Mouse (Mus musculus) right cerebral cortex, postnatal 10 days (tissue): ENCODE data around the gene 3110009E18Rik.

Experiments
- DNase-seq, 2 experiments: peaks; one replicate each; pipeline ENCODE4 v3.0.0; 2021; ENCODE audit warnings: low spot score in 2 of 2

Gene 3110009E18Rik

DNA sequence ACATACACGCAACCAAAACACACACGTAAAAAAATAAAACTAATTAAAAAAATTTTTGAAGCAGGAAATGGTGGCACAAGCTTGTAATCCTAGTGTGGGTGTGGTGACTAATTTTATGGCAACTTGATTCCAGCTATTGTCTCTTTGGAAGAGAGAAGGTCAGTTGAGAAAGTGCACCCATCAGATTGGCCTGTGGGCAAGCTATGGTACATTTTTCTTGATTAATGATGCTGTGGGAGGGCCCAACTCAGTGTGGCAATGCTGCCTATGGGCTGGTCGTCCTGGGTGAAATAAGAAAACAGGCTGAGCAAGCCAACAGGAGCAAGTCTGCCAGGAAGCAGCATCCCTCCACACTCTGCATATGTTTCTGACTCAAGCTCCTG is 19.8 kb upstream of the 3110009E18Rik start:
- no peak for DNase-seq

DNA sequence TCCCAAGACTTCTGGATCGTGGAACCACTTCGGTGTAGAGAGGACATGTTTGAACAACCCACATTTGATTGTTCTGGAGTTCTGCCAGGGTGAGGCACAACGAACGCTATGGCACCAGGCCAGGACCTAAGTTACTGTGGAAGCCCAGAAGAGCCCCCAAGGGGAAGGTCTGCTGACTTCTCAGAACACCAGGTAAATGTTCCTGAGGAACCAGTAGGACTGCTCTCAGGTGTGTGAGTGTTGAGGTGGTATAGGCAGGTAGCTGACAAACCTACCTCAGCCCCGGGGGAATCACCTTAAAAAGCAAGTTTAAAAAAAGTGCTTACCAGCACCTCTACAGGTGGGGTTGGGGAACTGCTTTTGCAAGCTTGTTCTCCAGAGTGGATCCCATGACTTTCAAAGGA is 15.4 kb upstream of the 3110009E18Rik start:
- no peak for DNase-seq

DNA sequence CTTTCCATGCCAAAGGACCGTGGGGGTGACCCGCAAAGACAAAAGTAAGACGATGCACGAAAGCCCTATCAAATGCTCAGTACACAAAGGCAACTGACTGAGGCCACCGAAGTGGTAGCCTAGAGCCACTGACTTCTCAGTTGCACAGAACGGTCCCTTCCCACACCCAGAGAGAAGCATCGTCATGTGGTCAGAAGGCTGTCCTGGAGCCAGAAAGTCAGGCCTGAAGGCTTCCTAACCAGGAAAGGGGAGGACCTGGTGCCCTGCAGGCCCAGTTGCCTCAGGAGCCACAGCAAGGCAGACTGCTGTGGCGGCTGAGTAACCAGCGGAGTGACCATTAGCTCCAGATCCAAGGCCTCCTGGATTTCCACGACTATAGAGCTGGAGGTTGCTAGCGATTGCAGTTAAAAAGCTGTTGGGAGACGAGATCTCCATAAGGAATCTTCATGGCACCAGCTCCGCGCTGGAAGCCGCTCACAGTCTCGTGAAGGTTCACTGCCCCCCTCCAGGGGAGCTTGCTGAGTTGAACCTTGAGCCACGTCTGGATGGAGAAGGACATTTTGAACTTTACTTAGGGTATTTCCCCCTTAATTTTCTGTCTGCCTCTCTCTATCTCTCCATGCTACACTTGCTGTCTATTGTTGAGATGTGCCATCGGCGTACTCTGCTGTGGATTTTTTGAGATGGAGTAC is 11.1 kb upstream of the 3110009E18Rik start:
- no peak for DNase-seq

DNA sequence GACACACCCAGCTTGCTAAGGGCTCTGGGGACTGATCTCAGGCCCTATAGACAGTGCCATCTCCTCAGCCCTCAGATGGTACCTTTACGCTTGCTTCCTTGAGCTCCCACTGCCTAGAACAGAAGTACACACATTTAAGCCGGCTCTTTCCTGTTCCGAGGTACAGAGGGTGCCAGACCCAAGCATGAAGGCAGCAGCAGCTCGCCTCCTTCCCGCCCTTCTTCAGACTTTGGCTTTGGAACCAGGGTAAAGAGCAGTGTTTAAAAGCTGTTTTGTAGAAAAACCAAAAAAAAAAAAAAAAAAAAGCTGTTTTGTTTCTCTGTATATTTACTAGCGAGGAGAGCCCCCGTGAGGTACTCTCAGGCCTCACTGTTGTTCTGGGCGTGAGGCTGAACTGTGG is 9.2 kb upstream of the 3110009E18Rik start:
- DNase-seq, result no peak

DNA sequence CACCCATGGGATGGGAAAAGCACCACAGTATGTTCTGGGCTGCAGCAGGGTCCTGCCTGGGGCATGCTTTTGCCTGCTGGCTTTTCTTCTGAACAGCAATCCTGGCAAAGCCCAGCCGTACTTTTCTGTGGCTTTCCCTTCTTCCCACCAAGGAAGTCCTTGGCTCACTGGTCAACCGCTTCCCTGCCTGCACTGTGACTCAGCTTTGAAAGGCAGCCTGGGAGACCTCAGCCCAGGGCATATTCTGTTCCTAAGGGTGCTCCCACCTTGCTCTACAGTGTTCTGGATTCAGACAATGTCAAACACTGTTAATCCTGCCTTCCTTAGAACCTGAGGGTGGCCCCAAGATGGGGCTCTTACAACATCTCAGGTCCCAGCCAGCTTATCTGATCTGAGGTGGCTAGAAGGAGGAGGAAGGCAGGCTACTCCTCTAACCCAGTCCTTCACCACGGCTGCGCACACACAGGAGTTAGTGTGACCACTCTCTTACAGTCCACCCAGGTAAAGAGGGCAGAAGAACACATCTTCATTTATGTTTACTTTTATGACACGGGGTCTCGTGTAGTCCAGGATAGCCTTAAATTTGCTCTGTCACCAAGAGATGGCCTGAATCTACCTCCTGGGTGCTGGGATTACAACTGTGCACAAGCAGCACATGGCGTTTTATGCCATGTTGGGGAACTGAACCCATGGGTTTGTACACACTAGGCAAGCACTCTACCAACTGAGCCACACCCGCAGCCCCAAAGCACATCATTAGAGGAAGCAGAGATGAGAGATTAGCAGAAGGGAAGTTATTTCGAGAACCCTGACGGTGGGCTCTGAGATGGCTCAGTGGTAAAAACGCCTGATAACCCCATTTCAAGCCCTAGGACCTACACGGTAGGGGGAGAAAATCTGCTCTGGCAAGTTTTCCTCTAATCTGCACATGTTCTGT is 8.5 kb upstream of the 3110009E18Rik start:
- no peak for DNase-seq

DNA sequence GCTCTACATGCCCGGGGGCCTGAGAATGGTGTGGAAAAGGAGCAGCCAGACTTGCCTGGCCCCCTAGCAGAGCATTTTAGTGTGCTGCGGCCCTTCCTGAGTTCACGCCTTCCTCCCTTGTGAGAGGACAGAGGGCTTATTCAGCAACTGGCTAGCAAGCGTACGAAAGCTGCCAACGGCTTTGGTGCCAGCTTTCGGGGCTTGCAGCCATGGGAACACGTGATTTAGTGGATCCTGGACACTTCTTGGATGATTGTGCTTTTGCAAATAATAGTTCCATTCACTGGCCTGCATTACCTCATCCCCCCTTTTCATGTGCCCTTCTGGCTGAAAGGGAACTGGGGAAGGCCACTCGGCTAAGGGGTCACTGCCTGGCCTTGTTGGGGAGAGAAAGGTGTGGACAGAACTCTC is 5.3 kb upstream of the 3110009E18Rik start:
- peak; percentile 92 to 93 for DNase-seq

DNA sequence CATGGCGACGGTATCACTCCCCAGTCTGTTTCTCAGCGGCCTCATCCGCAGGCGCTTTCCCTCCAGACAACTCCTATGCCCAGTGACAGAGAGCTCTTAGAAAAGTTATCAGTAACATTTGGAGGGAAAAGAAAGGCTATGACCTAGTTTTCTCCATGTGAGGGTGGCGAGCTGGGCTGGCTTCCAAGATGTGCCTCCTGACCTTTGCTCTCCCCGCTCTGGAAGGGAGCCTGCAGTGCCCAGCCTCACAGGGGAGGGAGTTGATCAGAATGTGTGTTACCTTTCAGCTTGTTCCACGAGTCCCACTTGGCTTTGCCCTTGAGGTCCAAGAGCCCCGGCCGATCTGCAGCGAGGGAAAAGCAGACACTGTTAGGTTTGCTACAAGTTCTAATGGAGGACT is 4.9 kb upstream of the 3110009E18Rik start:
- peak; percentile 39 to 49 for DNase-seq

DNA sequence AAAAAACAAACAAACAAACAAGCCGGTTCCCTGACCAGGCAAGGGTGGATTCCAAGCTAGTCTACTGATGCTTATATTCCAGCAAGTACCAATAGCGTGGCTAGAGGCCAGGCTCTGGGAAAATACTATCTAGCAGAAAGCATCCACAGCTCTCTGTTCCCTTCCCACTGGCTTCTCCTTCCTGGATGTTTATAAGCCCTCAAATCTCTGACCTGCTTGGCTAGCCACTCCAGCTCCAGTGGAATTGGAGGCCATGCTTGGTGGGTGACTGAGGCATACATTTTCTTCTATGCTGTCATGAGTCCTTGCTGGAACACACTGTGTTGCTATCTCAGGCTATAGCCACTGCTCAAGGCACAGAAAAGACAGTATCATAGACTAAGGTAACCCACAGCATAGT is 2.1 kb upstream of the 3110009E18Rik start:
- DNase-seq, result no peak

DNA sequence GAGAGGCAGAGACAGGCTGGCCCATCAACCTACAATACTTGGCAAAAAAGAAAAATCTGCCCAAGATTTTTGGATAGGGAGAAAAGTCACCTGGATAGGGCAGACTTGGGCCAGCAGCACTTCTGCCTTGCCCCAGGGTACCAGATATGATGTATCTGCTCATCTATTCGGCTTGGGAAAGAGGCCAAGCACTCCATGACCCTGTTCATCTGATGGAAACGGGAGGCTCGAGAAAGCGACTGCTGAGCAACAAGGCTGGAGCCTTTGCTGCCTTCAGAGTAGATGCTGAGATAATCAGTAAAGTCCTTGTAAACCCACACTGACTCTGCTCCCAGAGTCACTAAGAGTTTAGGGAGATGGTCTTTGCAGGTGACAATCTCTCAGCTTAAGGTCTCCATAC is 1.6 kb upstream of the 3110009E18Rik start:
- DNase-seq, result no peak

DNA sequence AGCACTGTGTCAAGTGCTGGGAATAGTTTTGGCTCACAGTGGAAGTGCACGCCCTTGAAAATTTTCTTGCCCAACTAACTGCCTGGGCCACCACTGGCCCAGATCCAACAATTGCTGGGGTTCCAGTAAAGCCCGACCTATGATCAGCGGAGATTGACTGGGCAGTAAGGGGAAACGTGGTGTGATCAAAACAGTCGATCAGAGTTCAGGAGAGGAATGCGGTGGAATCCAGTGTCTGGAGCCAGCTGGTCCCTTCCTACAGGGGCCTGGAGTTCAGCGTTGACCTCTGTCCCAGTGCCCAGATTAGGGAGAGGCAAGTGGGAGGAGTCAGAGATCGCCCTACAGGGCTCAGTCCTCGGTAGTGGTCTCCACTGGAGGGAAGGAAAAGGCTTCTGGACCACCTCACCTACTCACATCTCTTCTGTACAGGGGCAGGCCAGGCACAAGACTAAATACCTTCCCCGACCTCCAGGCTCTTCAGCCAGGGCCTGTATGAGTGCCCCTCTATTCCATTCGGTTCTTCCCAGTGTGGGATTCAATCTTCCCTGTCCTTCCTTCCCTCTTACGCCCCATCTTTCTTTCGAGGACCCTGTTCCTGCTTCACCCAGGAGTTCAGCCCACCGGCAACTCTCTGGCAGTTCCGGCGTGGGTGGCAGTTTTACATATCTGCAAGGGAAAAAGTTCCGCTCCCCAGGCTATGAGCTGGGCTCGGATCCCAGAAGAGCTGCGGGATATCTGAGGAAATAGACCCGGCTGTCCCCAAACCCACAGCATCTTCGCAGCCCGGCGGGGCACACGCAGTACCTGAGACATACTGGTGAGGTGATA is 632 bp upstream of the 3110009E18Rik start:
- peak; percentile 58 for DNase-seq

DNA sequence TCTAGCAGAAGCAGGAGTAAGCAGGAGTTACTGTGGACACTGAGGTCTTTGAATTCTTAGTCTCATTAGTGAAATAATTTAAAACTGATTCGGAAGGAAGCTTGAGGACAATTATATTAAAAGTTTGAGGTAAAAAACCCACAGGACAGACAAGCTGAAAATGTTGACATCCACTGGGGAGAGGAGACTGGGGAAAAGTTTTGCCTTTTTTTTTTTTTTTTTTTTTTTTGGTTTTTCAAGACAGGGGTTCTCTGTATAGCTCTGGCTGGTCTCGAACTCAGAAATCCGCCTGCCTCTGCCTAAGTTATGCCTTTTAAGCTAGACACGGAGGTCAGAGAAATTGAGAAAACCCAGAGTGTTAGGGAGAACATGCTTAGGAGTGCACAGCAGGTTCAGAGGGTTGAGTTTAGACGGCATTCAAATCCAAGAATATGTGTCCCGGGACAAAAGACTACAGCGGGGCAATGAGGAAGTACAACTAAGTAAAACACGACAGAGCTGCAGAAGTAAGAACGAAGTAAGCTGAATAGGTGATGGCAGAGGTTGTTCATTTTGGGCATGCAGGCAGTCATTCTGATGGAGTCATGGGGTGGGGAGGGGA is 1.0 kb downstream of the 3110009E18Rik start:
- DNase-seq, result no peak

DNA sequence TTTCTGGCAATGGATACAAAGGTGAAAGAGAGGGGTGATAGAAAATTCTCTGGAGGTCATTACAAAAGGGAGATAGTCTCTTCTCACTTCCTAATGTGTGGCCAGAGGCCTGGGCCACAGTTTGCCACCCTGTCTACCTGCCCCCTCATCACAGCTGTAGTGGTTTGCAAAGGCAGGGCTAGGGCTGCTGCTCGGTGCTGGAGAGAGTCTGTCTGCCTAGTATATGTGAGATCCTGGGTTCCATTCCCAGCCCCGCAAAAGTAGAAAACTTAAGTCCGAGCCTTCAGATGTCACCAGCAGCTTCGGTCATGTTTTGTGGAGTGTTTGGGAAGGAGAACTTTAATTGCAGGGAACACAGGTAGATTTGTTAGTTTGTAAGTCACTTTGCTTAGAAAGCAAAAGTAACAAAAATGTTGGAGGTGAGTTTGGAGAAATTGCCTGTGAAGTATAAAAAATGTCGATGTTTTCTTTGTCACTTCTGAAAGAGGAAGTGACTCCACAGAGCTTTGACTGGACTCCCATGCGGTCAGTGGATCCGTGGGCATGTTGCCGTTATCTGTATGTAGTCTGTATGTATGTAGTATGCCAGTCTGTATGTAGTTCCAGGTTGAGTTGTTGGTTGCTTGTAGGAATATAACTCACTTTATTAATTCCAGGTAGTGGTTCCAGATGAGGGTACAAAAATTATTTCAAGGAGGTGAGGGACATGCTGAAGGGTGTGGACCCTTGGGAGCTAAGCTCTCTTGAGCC is 1.8 kb downstream of the 3110009E18Rik start:
- no peak for DNase-seq

DNA sequence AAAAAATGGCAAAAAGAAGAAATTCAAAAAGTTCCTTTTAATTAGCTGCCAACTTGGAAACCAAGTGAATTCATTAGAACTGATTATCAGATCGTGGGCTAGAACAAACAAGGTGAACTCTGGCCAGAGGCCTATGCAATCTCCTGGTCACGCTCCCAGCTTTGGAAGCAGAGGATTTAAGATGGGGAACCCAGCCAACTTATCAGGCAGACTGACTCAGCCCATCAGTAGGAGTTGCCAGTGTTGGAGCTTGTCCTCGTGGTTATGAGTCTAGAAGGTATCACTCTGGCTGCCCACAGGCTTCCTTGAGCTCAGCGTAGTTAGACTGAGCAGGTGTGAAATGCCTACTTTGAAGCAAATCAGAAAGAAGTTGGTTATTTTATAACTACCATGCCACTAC is 3.9 kb downstream of the 3110009E18Rik start:
- DNase-seq, result no peak

DNA sequence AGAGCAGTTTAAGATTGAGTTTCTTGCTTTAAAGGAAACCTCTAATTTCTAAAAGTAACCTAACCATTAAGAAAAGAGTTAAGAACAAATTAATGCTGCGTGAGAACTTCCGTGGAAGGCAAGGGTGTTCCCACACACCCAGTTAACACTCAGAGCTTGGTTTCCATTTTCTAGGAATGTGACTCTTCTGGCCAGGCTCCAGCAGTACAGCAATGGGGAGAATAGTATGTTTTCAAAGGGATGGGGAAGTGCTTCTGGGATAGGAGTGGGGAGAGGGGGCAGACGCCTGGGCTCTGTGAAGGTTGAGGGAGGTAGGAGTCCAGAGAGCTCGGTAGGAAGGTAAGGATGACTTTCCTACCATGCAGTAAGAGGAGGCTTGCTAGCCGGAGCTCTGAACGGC is 4.5 kb downstream of the 3110009E18Rik start:
- no peak for DNase-seq

DNA sequence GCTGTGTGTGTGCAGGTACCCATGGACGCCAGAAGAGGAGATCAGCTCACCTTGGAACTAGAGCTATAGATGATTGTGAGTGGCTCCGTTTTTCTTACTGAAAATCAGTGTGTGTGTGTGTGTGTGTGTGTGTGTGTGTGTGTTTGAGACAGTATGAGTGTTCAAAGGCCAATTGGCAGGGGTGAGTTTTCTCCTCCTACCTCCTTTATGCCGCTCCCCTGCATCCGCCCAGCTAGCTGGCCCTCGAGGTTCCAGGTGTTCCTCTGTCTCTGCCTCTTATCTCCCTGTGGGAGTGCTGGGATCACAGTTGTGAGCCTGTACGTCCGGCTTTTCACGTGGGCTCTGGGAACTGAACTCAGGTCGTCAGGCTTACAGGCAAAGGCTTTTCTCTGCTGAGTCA is 5.3 kb downstream of the 3110009E18Rik start:
- DNase-seq, result no peak

DNA sequence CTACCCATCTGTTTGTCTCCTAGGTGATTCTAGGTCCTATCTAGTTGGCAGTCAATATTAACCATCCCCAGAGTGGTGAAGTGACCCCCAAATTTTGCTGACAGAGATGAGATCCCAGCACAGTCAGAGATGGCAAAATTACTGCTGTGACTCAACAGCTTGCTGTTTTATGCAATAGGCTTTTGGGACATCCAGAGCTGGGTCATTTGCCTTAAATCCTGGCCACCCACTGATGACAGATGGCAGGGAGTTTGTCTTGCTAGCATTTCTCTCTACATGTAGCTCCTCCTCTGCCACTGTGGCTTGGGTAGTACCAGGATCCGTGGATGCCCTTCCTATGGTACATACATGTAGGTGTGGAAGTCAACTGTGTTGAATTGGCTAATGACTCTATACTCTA is 11.4 kb downstream of the 3110009E18Rik start:
- no peak for DNase-seq

DNA sequence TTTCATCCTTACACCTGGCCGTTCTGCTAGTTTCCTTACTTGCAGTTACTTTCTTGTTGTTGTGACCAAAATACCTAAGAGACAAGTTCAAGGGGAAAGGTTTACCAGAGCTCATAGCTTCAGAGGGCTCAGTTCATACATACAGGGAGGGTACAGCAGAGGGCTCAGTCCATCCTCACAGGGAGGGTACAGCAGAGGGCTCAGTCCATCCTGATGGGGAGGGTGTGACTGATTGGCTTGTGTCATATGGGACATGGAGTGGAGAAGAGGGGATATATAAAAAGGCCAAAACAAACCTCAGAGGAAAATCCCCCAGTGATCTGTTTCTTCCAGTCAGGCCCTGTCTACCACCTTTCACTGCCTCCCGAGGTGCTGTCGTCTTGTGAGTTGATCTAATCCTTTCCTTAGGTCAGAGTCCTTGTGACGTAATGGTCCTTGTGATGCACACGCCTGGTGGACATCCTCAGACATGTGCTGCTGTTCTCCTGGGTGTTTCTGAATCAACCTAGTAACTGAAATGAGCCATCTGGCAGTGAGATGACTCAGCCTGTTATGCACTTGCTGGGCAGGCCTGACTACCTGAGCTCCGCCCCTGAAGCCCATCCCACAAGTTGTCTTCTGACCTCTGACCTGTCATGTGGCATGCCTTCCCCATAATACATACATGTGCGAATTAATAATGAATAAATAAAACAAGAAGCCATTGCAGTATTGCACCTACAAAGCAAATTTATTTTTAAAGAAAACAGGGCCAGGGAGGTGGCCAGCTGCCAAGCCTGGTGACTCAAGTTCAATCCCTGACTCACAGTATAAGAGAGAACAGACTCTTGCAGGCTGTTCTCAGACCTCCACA is 15.2 kb downstream of the 3110009E18Rik start:
- peak in 1 of 2 experiments; percentile 54 for DNase-seq

DNA sequence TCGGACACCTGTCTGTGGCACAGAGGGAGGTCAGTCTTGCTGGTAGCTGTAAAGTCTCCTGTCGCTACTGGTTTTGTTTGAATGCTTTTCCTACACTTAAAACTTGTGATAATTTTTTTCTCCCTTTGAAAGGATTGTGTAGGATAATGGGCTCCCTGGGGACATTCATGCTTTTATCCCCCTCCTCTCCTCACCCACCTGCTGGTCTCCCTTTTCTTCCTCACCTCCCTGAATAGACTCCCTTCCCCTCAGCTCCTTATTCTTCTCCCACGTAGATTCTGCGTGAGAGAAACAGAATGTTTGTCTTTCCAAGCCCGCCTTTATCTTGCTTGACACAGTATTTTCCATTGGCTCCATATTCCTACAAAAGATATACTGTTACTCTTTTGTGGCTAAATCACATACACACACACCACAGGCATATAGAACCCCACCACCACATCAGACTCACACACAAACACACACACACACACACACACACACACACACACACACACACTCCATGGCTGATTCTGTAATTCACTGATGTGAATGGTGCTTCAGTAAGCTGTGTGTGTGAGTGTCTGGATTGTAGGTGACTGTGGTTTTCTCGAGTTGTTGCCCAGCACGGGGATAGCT is 18.0 kb downstream of the 3110009E18Rik start:
- no peak for DNase-seq

DNA sequence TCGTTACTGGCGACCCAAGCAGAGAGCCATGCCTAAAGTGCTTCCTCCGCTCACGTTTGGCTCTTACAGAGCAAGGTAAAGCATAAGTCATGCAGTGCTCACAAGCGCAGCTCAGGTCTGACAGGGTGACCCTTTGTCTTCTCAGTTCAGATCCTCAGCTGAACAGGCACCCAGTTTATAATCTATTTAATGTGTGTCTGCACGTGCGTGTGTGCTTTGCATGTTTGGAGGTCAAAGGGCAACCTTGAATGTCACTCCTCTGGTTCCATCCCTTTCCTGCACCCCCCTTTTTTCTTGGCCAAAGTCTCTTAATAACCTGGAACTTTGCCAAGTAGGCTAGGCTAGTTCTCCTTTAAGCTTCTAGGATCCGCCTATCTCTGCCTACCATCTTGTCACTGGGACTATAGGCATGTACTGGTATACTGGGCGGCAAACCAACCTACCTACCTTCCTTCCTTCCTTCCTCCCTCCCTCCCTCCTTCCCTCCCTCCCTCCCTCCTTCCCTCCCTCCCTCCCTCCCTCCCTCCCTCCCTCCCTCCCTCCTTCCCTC is 19.2 kb downstream of the 3110009E18Rik start:
- DNase-seq, result no peak
